Mouse (Mus musculus): ENCODE data around the gene Gm12216.

DNA sequence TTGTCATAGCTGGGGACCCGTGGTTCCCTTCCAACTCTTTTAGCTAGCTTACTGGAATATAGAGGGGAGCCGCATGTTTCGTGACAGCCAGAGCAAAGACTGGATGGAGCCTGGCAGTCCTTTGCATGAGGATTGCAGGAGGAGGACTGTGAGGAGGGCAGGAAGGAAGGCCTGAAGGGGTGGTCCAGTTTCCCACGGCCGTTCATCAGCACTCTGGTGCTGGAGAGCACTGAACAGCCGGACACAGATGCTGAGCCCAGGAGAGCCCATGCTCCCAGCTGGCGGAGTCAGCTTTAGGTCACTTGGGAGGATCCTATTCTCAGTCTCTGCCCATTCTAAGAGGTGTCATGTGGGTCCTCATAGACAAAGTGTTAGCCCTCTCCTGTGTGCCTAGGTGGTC is 77.1 kb downstream of the Gm12216 start:
- TF ChIP-seq CTCF (IDR thresholded peaks at IDR 0.05; ENCODE audit: low read depth) (no peak), EP300 (IDR thresholded peaks at IDR 0.05; ENCODE audit: low read depth) (no peak)
